Mouse (Mus musculus): ENCODE results near the gene Thada. TPM values are rescaled to one million over a fixed set of nuclear protein-coding genes. Genes with fewer than 3 reads are reported as not detected.
A peak's percentile ranks its signal among the peaks of the same experiment; 100 is the strongest.

Gene Thada
- polyA plus RNA-seq, 1 experiment from 2014 or later, result 10.8 TPM

DNA sequence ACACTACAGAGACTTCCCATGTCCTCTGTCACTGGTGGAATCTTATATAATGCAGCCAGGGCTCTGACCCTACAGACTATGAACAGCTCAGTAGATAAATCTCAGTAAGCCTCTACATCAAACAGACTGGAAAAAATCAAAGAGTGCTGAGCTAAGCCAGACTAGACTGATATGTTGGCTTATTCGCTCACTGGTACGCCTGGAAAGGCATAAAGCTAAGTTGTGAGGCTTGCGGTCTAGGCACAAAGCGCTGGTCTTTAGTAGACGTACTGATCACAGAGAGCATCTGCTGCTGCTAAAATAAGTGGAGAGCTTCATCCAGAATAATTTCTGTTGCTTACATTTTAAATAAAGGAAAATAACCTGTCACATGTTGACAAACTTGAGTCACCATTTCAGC, 95.6 kb downstream of the Thada start:
- Histone ChIP-seq H3K4me3 (ENCODE audit: low read depth, low read length) (no peak overlapping the region), H3K4me2 (ENCODE audit: low read length) (no peak overlapping the region), H3K9ac (ENCODE audit: low read length) (no peak overlapping the region), H3K9me3 (ENCODE audit: control insufficient read depth, low read length) (no peaks in the 10 kb centered on the region), H3K27me3 (replicated peaks; ENCODE audit: control insufficient read depth, insufficient read depth, low read length) (no peaks in the 10 kb centered on the region), H3K36me3 (ENCODE audit: control insufficient read depth, insufficient read depth, low read length) (no peaks in the 10 kb centered on the region), H3K27ac (ENCODE audit: low read depth) (peak overlapping the region; percentile 33; the same call in 1 of the 2 replicates), H3K4me1 (replicated peaks; ENCODE audit: control insufficient read depth, insufficient read depth, low read length) (peaks cover 46% of the 10 kb centered on the region)
- 48% methylated on average over 5 of the region's 5 CpGs for WGBS
- DNase-seq (ENCODE audit: low spot score) (no peak), ATAC-seq (replicated peaks; ENCODE audit: low FRiP score, low TSS enrichment, low read depth) (no peak)

GRCm38 (mm10) chr17:84369769-84370168, 96.2 kb downstream of the Thada start:
- no peaks in the 10 kb centered on the region for H3K9me3 ChIP-seq (ENCODE audit: control insufficient read depth, low read length)
- no peak overlapping the region for H3K4me3 ChIP-seq (ENCODE audit: low read depth, low read length)
- no peak overlapping the region for H3K4me2 ChIP-seq (ENCODE audit: low read length)
- DNase-seq (ENCODE audit: low spot score) (no peak), ATAC-seq (replicated peaks; ENCODE audit: low FRiP score, low TSS enrichment, low read depth) (no peak)
- WGBS, result 46% methylated on average over 3 of the region's 3 CpGs
- H3K4me1 ChIP-seq (replicated peaks; ENCODE audit: control insufficient read depth, insufficient read depth, low read length), result peaks cover 48% of the 10 kb centered on the region
- no peaks in the 10 kb centered on the region for H3K36me3 ChIP-seq (ENCODE audit: control insufficient read depth, insufficient read depth, low read length)
- H3K27ac ChIP-seq (ENCODE audit: low read depth), result peak overlapping the region; percentile 58; the same call in 1 of the 2 replicates
- no peaks in the 10 kb centered on the region for H3K27me3 ChIP-seq (replicated peaks; ENCODE audit: control insufficient read depth, insufficient read depth, low read length)
- no peak overlapping the region for H3K9ac ChIP-seq (ENCODE audit: low read length)

- ATAC-seq (replicated peaks; ENCODE audit: low FRiP score, low TSS enrichment, low read depth), result 0 out of 2 replicates have a peak, but pooled peaks have one; percentile 29
- H3K27me3 ChIP-seq (replicated peaks; ENCODE audit: control insufficient read depth, insufficient read depth, low read length), result no peaks in the 10 kb centered on the region
- no peak overlapping the region for H3K4me3 ChIP-seq (ENCODE audit: low read depth, low read length)
- DNase-seq (ENCODE audit: low spot score), result no peak
- no peaks in the 10 kb centered on the region for H3K36me3 ChIP-seq (ENCODE audit: control insufficient read depth, insufficient read depth, low read length)
- 52% methylated on average over 11 of the region's 11 CpGs for WGBS
- H3K9ac ChIP-seq (ENCODE audit: low read length), result no peak overlapping the region
- H3K9me3 ChIP-seq (ENCODE audit: control insufficient read depth, low read length), result no peaks in the 10 kb centered on the region
- H3K27ac ChIP-seq (ENCODE audit: low read depth), result peak overlapping the region; percentile 70
- H3K4me1 ChIP-seq (replicated peaks; ENCODE audit: control insufficient read depth, insufficient read depth, low read length), result peaks cover 53% of the 10 kb centered on the region
- H3K4me2 ChIP-seq (ENCODE audit: low read length), result no peak overlapping the region; the same call in 1 of the 2 replicates
Observed at GRCm38 (mm10) chr17:84368213-84369014, 97.6 kb downstream of the Thada start.

DNA sequence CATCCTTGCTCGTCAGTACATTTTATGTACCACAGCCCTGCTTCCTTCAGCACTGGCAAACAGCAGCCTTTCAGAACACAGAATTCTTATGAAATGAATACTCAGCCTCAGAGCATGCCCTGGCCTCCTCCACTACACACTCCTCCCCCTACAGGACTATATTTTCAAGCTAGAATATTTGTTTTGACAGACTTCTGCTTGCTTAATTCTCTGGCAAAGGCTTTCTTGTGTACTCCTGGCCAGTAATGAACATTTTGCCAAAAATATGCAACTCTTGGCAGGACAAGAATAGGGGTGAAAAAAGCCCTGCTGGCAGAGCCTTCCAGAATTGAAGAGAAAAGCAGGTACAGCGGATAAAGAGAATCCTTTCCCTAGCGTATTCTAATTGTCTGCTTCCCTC, 98.3 kb downstream of the Thada start:
- no peak overlapping the region for H3K4me3 ChIP-seq (ENCODE audit: low read depth, low read length)
- no peaks in the 10 kb centered on the region for H3K9me3 ChIP-seq (ENCODE audit: control insufficient read depth, low read length)
- peaks cover 55% of the 10 kb centered on the region for H3K4me1 ChIP-seq (replicated peaks; ENCODE audit: control insufficient read depth, insufficient read depth, low read length)
- H3K36me3 ChIP-seq (ENCODE audit: control insufficient read depth, insufficient read depth, low read length), result no peaks in the 10 kb centered on the region
- 0 out of 2 replicates have a peak overlapping the region, but pooled peaks have one; percentile 11 for H3K9ac ChIP-seq (ENCODE audit: low read length)
- H3K27me3 ChIP-seq (replicated peaks; ENCODE audit: control insufficient read depth, insufficient read depth, low read length), result no peaks in the 10 kb centered on the region
- H3K27ac ChIP-seq (ENCODE audit: low read depth), result peak overlapping the region; percentile 70
- H3K4me2 ChIP-seq (ENCODE audit: low read length), result no peak overlapping the region; the same call in 1 of the 2 replicates
- no peak for DNase-seq (ENCODE audit: low spot score)
- ATAC-seq (replicated peaks; ENCODE audit: low FRiP score, low TSS enrichment, low read depth), result no peak
- WGBS, result 45% methylated on average over 3 of the region's 3 CpGs

- H3K9me3 ChIP-seq (ENCODE audit: control insufficient read depth, low read length), result no peaks in the 10 kb centered on the region
- H3K27me3 ChIP-seq (replicated peaks; ENCODE audit: control insufficient read depth, insufficient read depth, low read length), result no peaks in the 10 kb centered on the region
- H3K36me3 ChIP-seq (ENCODE audit: control insufficient read depth, insufficient read depth, low read length), result 0 out of 2 replicates have a peak, but pooled peaks cover 11% of the 10 kb centered on the region
- H3K4me2 ChIP-seq (ENCODE audit: low read length), result no peak overlapping the region
- peaks cover 55% of the 10 kb centered on the region for H3K4me1 ChIP-seq (replicated peaks; ENCODE audit: control insufficient read depth, insufficient read depth, low read length)
- ATAC-seq (replicated peaks; ENCODE audit: low FRiP score, low TSS enrichment, low read depth) (peak; percentile 82), DNase-seq (ENCODE audit: low spot score) (peak; percentile 70)
- H3K27ac ChIP-seq (ENCODE audit: low read depth), result peak overlapping the region; percentile 69
- H3K9ac ChIP-seq (ENCODE audit: low read length), result no peak overlapping the region
- no peak overlapping the region for H3K4me3 ChIP-seq (ENCODE audit: low read depth, low read length)
- whole genome bisulfite sequencing, result 28% methylated on average over 6 of the region's 6 CpGs
Observed at GRCm38 (mm10) chr17:84365791-84366301, 100.2 kb downstream of the Thada start.

- Histone ChIP-seq H3K9me3 (ENCODE audit: control insufficient read depth, low read length) (no peaks in the 10 kb centered on the region), H3K4me2 (ENCODE audit: low read length) (no peak overlapping the region), H3K27ac (ENCODE audit: low read depth) (peak overlapping the region; percentile 69), H3K9ac (ENCODE audit: low read length) (no peak overlapping the region), H3K36me3 (ENCODE audit: control insufficient read depth, insufficient read depth, low read length) (0 out of 2 replicates have a peak, but pooled peaks cover 11% of the 10 kb centered on the region), H3K4me1 (replicated peaks; ENCODE audit: control insufficient read depth, insufficient read depth, low read length) (peaks cover 51% of the 10 kb centered on the region), H3K27me3 (replicated peaks; ENCODE audit: control insufficient read depth, insufficient read depth, low read length) (no peaks in the 10 kb centered on the region), H3K4me3 (ENCODE audit: low read depth, low read length) (no peak overlapping the region)
- DNase-seq (ENCODE audit: low spot score) (no peak), ATAC-seq (replicated peaks; ENCODE audit: low FRiP score, low TSS enrichment, low read depth) (no peak)
- 51% methylated on average over 9 of the region's 9 CpGs for WGBS
Observed at GRCm38 (mm10) chr17:84365006-84365716, 100.8 kb downstream of the Thada start.

DNA sequence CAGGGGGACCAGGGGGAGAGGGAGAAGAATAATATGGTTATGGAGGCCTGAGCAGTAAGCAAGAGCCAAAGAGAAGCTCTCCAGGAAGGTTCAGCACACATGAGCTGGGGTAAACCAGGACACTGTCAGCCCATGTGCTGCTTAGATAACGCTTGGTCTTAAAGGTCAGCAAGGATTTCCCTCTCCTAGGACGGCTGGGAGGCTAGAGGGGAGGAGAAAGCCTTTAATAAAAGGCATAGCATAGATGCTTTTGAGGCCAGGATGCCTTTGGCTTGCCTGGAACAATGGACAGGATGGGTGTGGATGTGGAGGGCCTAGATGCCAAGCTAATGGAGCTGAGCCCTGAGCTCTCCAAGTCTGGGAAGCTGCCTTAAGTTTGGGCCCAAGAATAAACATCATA, 102.6 kb downstream of the Thada start:
- ATAC-seq (replicated peaks; ENCODE audit: low FRiP score, low TSS enrichment, low read depth), result no peak
- no peaks in the 10 kb centered on the region for H3K9me3 ChIP-seq (ENCODE audit: control insufficient read depth, low read length)
- peaks cover 36% of the 10 kb centered on the region for H3K4me1 ChIP-seq (replicated peaks; ENCODE audit: control insufficient read depth, insufficient read depth, low read length)
- no peak overlapping the region for H3K27ac ChIP-seq (ENCODE audit: low read depth)
- H3K9ac ChIP-seq (ENCODE audit: low read length), result no peak overlapping the region
- no peak overlapping the region for H3K4me3 ChIP-seq (ENCODE audit: low read depth, low read length)
- WGBS, result 19% methylated on average over 2 of the region's 2 CpGs
- H3K4me2 ChIP-seq (ENCODE audit: low read length), result no peak overlapping the region
- no peaks in the 10 kb centered on the region for H3K27me3 ChIP-seq (replicated peaks; ENCODE audit: control insufficient read depth, insufficient read depth, low read length)
- no peak for DNase-seq (ENCODE audit: low spot score)
- 0 out of 2 replicates have a peak, but pooled peaks cover 11% of the 10 kb centered on the region for H3K36me3 ChIP-seq (ENCODE audit: control insufficient read depth, insufficient read depth, low read length)

DNA sequence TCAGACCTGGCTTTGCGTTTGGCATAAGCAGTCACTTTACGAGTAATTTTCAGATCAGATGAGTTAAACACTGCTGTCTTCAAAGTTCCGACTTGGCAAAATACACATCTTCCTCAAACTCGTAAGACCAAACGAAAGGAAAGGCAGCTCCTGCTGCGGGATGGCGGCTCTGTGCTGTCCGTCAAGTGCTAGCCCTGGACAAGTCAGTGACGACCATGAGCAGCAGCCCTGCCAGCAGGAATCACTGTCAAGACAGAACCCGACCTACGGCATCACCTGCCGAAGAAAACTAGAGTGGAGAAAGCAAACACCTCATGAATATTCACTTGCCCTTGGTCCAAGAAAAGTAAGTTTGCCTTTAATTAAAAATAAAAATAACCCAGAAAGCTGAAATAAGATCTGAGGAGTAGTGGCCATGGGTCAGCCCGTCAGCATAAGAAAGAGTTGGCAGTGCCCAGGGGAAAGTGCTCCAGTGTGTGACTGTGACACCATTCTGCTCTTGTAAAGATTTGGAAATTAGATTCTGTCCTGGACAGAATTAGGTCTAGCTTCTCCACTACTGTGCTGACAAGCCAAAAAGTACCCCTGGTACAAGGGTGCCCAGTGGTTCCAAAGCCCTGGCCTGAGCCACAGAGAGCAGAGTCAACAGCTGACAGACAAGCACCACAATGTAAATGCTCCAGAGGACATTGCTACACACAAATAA, 103.3 kb downstream of the Thada start:
- Histone ChIP-seq H3K27me3 (replicated peaks; ENCODE audit: control insufficient read depth, insufficient read depth, low read length) (no peaks in the 10 kb centered on the region), H3K9ac (ENCODE audit: low read length) (no peak overlapping the region), H3K4me1 (replicated peaks; ENCODE audit: control insufficient read depth, insufficient read depth, low read length) (peaks cover 29% of the 10 kb centered on the region), H3K4me2 (ENCODE audit: low read length) (no peak overlapping the region), H3K27ac (ENCODE audit: low read depth) (no peak overlapping the region), H3K4me3 (ENCODE audit: low read depth, low read length) (no peak overlapping the region), H3K36me3 (ENCODE audit: control insufficient read depth, insufficient read depth, low read length) (0 out of 2 replicates have a peak, but pooled peaks cover 11% of the 10 kb centered on the region), H3K9me3 (ENCODE audit: control insufficient read depth, low read length) (no peaks in the 10 kb centered on the region)
- 74% methylated on average over 13 of the region's 13 CpGs for WGBS
- DNase-seq (ENCODE audit: low spot score) (no peak), ATAC-seq (replicated peaks; ENCODE audit: low FRiP score, low TSS enrichment, low read depth) (no peak)

Measured in intestine, embryonic 14.5 days (tissue).